Mouse (Mus musculus) MEL (cell line): ENCODE results near the gene Btbd11.

Experiments used
- CTCF ChIP-seq, 3 experiments: IDR thresholded peaks in 2 of 3; conservative IDR thresholded peaks in 1 of 3; 2 replicates each; pipeline ENCODE4 v1.5.1; 2011 to 2012; ENCODE audit warnings: low read length in 3 of 3, low read depth in 2 of 3, mild to moderate bottlenecking in 2 of 3, improper control_type of control experiment in 1 of 3, inconsistent platforms in 1 of 3, mixed read lengths in 1 of 3, moderate library complexity in 1 of 3; ENCODE audit not compliant: control insufficient read depth in 1 of 3, insufficient read depth in 1 of 3, poor library complexity in 1 of 3, severe bottlenecking in 1 of 3
- ELF1 ChIP-seq: IDR thresholded peaks from 2 replicates; pipeline ENCODE4 v1.6.1; 2014; ENCODE audit warnings: low read depth, mild to moderate bottlenecking, inconsistent platforms, low read length, improper control_type of control experiment, moderate library complexity
- EP300 ChIP-seq, 2 experiments: IDR thresholded peaks; 2 replicates each; pipeline ENCODE4 v1.6.1; 2011; ENCODE audit warnings: improper control_type of control experiment in 2 of 2, low read length in 2 of 2, low read depth in 1 of 2, mild to moderate bottlenecking in 1 of 2
- GATA1 ChIP-seq: IDR thresholded peaks from 2 replicates; pipeline ENCODE4 v1.6.1; 2011; ENCODE audit warnings: low read depth, low read length, improper control_type of control experiment
- MAX ChIP-seq: IDR thresholded peaks from 2 replicates; pipeline ENCODE4 v1.6.1; 2011; ENCODE audit warnings: low read length, improper control_type of control experiment
- MEF2A ChIP-seq: IDR thresholded peaks from 2 replicates; pipeline ENCODE4 v1.6.1; 2014; ENCODE audit warnings: low read depth, mild to moderate bottlenecking, inconsistent platforms, low read length, improper control_type of control experiment; ENCODE audit not compliant: poor library complexity, insufficient replicate concordance, severe bottlenecking; ENCODE audit errors: extremely low read depth
- NELFE ChIP-seq: IDR thresholded peaks from 2 replicates; pipeline ENCODE4 v1.6.1; 2011; ENCODE audit warnings: low read depth, low read length, improper control_type of control experiment
- POLR2A ChIP-seq, 2 experiments: IDR thresholded peaks; 2 replicates each; pipeline ENCODE4 v1.6.1; 2011 to 2012; ENCODE audit warnings: low read length in 2 of 2, mild to moderate bottlenecking in 2 of 2, control low read depth in 1 of 2, improper control_type of control experiment in 1 of 2, low read depth in 1 of 2, moderate library complexity in 1 of 2; ENCODE audit not compliant: control insufficient read depth in 1 of 2, insufficient read depth in 1 of 2, poor library complexity in 1 of 2
- POLR2AphosphoS2 ChIP-seq: IDR thresholded peaks from 2 replicates; pipeline ENCODE4 v1.6.1; 2011; ENCODE audit warnings: low read length, improper control_type of control experiment
- SIN3A ChIP-seq: IDR thresholded peaks from 2 replicates; pipeline ENCODE4 v1.6.1; 2012; ENCODE audit warnings: low read length, improper control_type of control experiment, inconsistent platforms
- TBP ChIP-seq: IDR thresholded peaks from 2 replicates; pipeline ENCODE4 v1.8.0; 2011; ENCODE audit warnings: low read depth, low read length, improper control_type of control experiment
- UBTF ChIP-seq: IDR thresholded peaks from 2 replicates; pipeline ENCODE4 v1.6.1; 2012; ENCODE audit warnings: low read depth, mild to moderate bottlenecking, inconsistent platforms, low read length, improper control_type of control experiment, moderate library complexity, borderline replicate concordance; ENCODE audit not compliant: insufficient read depth
- ZC3H11A ChIP-seq: IDR thresholded peaks from 2 replicates; pipeline ENCODE4 v1.6.1; 2012; ENCODE audit warnings: low read depth, mild to moderate bottlenecking, inconsistent platforms, low read length, improper control_type of control experiment
- ZNF384 ChIP-seq: IDR thresholded peaks from 2 replicates; pipeline ENCODE4 v1.6.1; 2012; ENCODE audit warnings: low read depth, mild to moderate bottlenecking, inconsistent platforms, low read length, improper control_type of control experiment

DNA sequence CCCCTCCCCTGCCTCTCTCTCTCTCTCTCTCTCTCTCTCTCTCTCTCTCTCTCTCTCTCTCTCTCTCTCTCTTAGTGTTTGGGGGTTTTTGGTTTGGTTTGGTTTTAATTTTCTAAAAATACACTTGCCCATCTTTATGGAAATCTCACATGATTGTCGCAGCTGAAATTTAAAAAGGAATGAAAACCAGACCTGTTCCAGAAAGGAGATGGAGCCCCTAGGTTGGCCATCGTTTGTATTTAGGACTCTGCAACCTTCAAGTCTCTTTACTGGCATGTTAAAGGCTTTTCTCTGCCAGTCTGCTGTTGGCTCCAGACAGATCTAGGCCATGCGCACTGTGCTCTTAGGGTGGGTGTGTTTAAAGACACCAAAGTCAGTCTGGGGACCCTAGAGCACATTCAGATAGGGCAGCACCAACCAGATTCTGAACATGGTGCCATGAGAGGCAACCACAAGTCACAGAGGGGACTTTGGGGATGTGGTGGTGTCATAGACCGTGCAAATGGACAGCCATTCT, 238.6 kb downstream of the Btbd11 start:
- TF ChIP-seq CTCF (IDR thresholded peaks at IDR 0.05 in 2 of 3, conservative IDR thresholded peaks at IDR 0.05 in 1 of 3; ENCODE audit: control insufficient read depth in 1 of 3, insufficient read depth in 1 of 3, low read depth in 2 of 3, low read length in 3 of 3, poor library complexity in 1 of 3, severe bottlenecking in 1 of 3) (no peak), POLR2AphosphoS2 (no peak), ZNF384 (no peak), ZC3H11A (no peak), EP300 (IDR thresholded peaks at IDR 0.05; ENCODE audit: low read depth in 1 of 2, low read length in 2 of 2) (no peak), SIN3A (no peak), GATA1 (no peak), POLR2A (IDR thresholded peaks at IDR 0.05; ENCODE audit: control insufficient read depth in 1 of 2, insufficient read depth in 1 of 2, low read depth in 1 of 2, low read length in 2 of 2, poor library complexity in 1 of 2) (no peak), ELF1 (no peak), TBP (no peak), NELFE (no peak), MEF2A (no peak), MAX (no peak), UBTF (no peak)
